Comparison of ENCODE assay signal across 8 mouse cellular contexts in the genomic region with DNA sequence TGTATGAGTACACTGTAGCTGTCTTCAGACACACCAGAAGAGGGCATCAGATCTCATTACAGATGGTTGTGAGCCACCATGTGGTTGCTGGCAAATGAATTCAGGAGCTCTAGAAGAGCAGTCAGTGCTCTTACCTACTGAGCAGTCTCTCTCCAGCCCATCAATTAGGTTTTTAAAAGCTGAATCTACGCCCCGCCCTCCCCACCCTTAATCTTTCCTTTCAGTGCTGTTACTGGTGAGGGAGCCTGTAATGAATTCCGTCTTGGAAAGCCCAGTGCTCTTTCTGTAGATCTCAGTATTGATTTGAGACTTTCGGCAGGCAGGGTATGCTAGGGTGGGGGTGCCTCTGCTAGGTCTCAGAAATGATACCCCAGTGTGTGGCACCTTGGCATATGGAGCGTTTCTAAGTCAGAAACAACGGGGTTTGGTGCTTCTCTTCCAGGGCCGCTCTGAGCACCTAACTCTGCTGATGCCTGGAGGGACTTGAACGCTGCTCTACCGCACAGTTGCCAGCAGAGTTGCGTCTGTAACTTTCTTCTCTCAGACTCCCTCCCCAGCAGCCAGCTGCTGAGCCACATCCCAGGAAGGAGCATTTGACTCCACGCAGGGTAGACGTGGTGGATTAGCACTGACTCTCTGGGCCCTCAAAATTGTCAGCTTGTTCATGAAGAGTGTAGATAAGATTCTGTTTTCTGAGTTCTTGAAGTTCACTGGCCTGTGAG. TPM values are rescaled to one million over a fixed set of nuclear protein-coding genes. Genes with fewer than 3 reads are reported as not detected.
DNase-seq lines count a peak whose midpoint lies in the region; ATAC-seq lines count a peak whose summit lies in the region.

No protein-coding gene starts in this region.

- 0 out of 2 replicates have a peak overlapping the region, but pooled peaks have one; percentile 6 for H3K4me3 ChIP-seq in heart, embryonic 12.5 days
- H3K4me3 ChIP-seq in liver, embryonic 13.5 days (replicated peaks) = no peak overlapping the region

- H3K36me3 ChIP-seq in heart, embryonic 12.5 days = peaks cover 4% of the 10 kb centered on the region; the same call in 1 of the 2 replicates
- 0 out of 2 replicates have a peak, but pooled peaks cover 3% of the 10 kb centered on the region for H3K36me3 ChIP-seq in liver, embryonic 13.5 days

- H3K9me3 ChIP-seq in heart, embryonic 12.5 days (replicated peaks) = no peaks in the 10 kb centered on the region
- no peaks in the 10 kb centered on the region for H3K9me3 ChIP-seq in liver, embryonic 13.5 days (replicated peaks)

- ATAC-seq in frontal cortex, adult (ENCODE audit: low TSS enrichment) = peak; percentile 25; the same call in 1 of the 2 replicates
- ATAC-seq in heart, embryonic 12.5 days (ENCODE audit: insufficient number of reproducible peaks, low FRiP score) = no peak
- peak; percentile 43 for ATAC-seq in liver, embryonic 13.5 days (ENCODE audit: low read depth)

- 0 out of 2 replicates have a peak, but pooled peaks cover 5% of the 10 kb centered on the region for H3K27me3 ChIP-seq in heart, embryonic 12.5 days (replicated peaks)
- no peaks in the 10 kb centered on the region for H3K27me3 ChIP-seq in liver, embryonic 13.5 days

- H3K4me2 ChIP-seq in heart, embryonic 12.5 days = peak overlapping the region; percentile 50
- H3K4me2 ChIP-seq in liver, embryonic 13.5 days = no peak overlapping the region

- H3K9ac ChIP-seq in heart, embryonic 12.5 days = peak overlapping the region; percentile 28; the same call in 1 of the 2 replicates
- no peak overlapping the region for H3K9ac ChIP-seq in liver, embryonic 13.5 days

- WGBS in heart, embryonic 12.5 days = 28% methylated on average over 12 of the region's 12 CpGs
- 39% methylated on average over 12 of the region's 12 CpGs for WGBS in liver, embryonic 13.5 days (ENCODE audit: insufficient replicate concordance)

- peak overlapping the region; percentile 79 for H3K27ac ChIP-seq in heart, embryonic 12.5 days (ENCODE audit: poor library complexity, severe bottlenecking)
- peak overlapping the region; percentile 41; the same call in 1 of the 2 replicates for H3K27ac ChIP-seq in liver, embryonic 13.5 days

- no peak for DNase-seq in frontal cortex, adult 2 months (ENCODE audit: extremely low spot score in 1 of 2, low spot score in 1 of 2)
- DNase-seq in ES-CJ7 (ENCODE audit: low read depth, low spot score) = peak; percentile 36
- no peak for DNase-seq in liver, embryonic 13.5 days
- no peak for DNase-seq in urinary bladder, postnatal 4 days (ENCODE audit: low spot score in 2 of 2)
- DNase-seq in layer of hippocampus, postnatal 10 days (ENCODE audit: low spot score in 2 of 2) = no peak
- no peak for DNase-seq in cerebellum, adult 18-20 months

- H3K4me1 ChIP-seq in heart, embryonic 12.5 days (replicated peaks) = peaks cover 54% of the 10 kb centered on the region
- peaks cover 61% of the 10 kb centered on the region for H3K4me1 ChIP-seq in liver, embryonic 13.5 days (replicated peaks)

RNA-seq across cellular contexts. Expression of gene Cds2, which starts 19.7 kb away (rescaled TPM):
- 152 and 158 TPM in 2 replicates for polyA plus RNA-seq in frontal cortex, adult 2 months (2012; rRNA removed)
- 18.9 and 21.0 TPM in 2 replicates for polyA plus RNA-seq in heart, embryonic 12.5 days (2016; fragmentation: Nextera tagmentation; extraction: Ambion mirVana)
- 10.2 and 13.3 TPM in 2 replicates for polyA plus RNA-seq in liver, embryonic 13.5 days (2015; fragmentation: Nextera tagmentation; extraction: Ambion mirVana)
- total RNA-seq in layer of hippocampus, postnatal 10 days (2021) = 100 to 1,000 TPM; 165 to 168 TPM

RNA-seq across cellular contexts. Expression of gene Pcna, which starts 29.5 kb away (rescaled TPM):
- polyA plus RNA-seq in frontal cortex, adult 2 months (2012; rRNA removed) = 67.0 and 72.5 TPM in 2 replicates
- polyA plus RNA-seq in heart, embryonic 12.5 days (2016; fragmentation: Nextera tagmentation; extraction: Ambion mirVana) = 172 and 177 TPM in 2 replicates
- 369 and 404 TPM in 2 replicates for polyA plus RNA-seq in liver, embryonic 13.5 days (2015; fragmentation: Nextera tagmentation; extraction: Ambion mirVana)
- 10 to 100 TPM; 55.0 to 59.2 TPM for total RNA-seq in layer of hippocampus, postnatal 10 days (2021)

RNA-seq across cellular contexts. Expression of gene Tmem230, which starts 35.0 kb away (rescaled TPM):
- 64.4 and 66.6 TPM in 2 replicates for polyA plus RNA-seq in frontal cortex, adult 2 months (2012; rRNA removed)
- polyA plus RNA-seq in heart, embryonic 12.5 days (2016; fragmentation: Nextera tagmentation; extraction: Ambion mirVana) = 40.3 and 40.7 TPM in 2 replicates
- polyA plus RNA-seq in liver, embryonic 13.5 days (2015; fragmentation: Nextera tagmentation; extraction: Ambion mirVana) = 17.5 and 21.7 TPM in 2 replicates
- total RNA-seq in layer of hippocampus, postnatal 10 days (2021) = 10 to 100 TPM; 24.1 to 26.0 TPM
